Mouse (Mus musculus): ENCODE results near the gene Rmnd5a.

DNA sequence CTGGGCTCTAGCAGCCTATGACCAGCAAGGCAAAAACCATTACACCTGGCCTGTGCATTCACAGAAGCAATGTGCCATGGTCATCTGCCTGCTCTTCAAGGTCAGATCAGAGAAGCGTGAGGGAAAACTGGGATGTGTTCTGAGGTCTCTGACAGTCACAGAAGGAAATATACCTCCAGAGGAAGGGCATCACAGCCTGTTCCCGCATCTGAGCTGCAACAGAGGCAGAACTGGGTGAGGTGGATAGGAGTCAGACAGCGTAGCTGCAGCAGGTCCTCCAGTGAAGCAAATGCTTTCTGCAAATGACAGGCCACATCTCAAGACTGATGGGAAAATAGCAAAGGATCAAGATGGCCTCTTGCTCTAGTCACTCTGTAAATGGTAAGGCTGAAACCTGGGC, 101.5 kb downstream of the Rmnd5a start:
- TF ChIP-seq GATA1 (IDR thresholded peaks at IDR 0.05; ENCODE audit: low read length) (no peak), TAL1 (IDR thresholded peaks at IDR 0.05; ENCODE audit: low read length) (no peak)

Measured in erythroblast, embryonic 14.5 days (primary cell).